Mouse (Mus musculus): ENCODE data around the gene Mrpl54.
A peak's percentile ranks its signal among the peaks of the same experiment; 100 is the strongest.

- peak; percentile 88 for TF ChIP-seq CTCF (conservative IDR thresholded peaks at IDR 0.05; ENCODE audit: insufficient read depth, insufficient read length, low read depth, low read length)
- no peak for TF ChIP-seq POLR2A (IDR thresholded peaks at IDR 0.05; ENCODE audit: low read depth, low read length)
Measured at GRCm38 (mm10) chr10:81289278-81289677, 22.5 kb upstream of the Mrpl54 start.

Measured in kidney, adult 2 months (tissue).